Mouse (Mus musculus) 3T3-L1 (cell line): ENCODE results near the gene Tspyl1.

Experiments
- DNase-seq: peaks from one replicate; pipeline ENCODE4 v3.0.0-alpha.2; 2015; ENCODE audit warnings: low read depth, low spot score

Tspyl1 gene

GRCm38 (mm10) chr10:34300368-34300767, 18.4 kb downstream of the Tspyl1 start:
- DNase-seq, result no peak

DNA sequence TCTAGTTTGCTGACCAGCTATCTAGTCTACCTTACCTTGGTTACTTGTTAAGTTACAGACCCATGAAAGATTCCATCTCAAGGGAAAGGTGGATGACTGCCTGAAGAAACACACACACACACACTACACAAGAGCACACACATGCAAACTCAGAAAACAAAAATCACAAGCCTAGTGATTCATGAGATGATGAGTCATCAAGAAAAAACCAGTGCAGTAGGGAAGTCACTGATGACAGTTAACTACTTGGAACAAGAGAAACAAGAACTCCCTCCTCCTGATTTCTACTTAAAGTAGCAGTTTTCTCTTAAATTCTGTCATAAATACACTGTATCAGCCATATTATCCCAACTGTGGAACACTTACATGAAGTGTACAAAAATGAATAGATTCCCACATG, 25.1 kb downstream of the Tspyl1 start:
- peak; percentile 60 for DNase-seq

GRCm38 (mm10) chr10:34309915-34310685, 28.1 kb downstream of the Tspyl1 start:
- no peak for DNase-seq

GRCm38 (mm10) chr10:34312536-34312935, 30.5 kb downstream of the Tspyl1 start:
- peak; percentile 18 for DNase-seq

- no peak for DNase-seq
Measured at GRCm38 (mm10) chr10:34316571-34317216, 34.7 kb downstream of the Tspyl1 start.

GRCm38 (mm10) chr10:34317217-34317606, 35.2 kb downstream of the Tspyl1 start:
- DNase-seq, result no peak

- no peak for DNase-seq
Measured at GRCm38 (mm10) chr10:34320809-34321208, 38.8 kb downstream of the Tspyl1 start.

GRCm38 (mm10) chr10:34326701-34327100, 44.7 kb downstream of the Tspyl1 start:
- peak; percentile 65 for DNase-seq

DNA sequence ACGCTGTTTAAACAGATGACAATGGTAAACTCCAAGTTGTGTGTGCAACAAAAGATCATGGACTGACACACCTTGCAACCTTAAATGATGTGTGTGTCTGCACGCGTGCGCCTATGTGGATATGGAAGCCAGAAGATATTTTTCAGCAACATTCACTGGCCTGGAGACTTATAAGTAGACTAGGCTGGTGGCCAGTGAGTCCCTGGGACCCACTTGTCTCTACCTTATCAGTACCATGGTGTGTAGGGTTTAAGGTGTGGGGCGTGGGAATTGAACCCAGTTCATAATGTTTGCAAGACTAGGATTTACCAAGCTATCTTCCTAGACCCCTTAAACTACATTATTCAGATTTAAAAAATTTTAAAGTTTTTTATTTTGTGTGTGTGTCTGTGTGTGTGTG, 45.2 kb downstream of the Tspyl1 start:
- DNase-seq, result no peak

- DNase-seq, result peak; percentile 75
Measured at GRCm38 (mm10) chr10:34328310-34328709, 46.3 kb downstream of the Tspyl1 start.
